Mouse (Mus musculus): ENCODE data around the gene Ubl7.

Gene Ubl7

GRCm38 (mm10) chr9:57910254-57911160 is at the start of gene Ubl7:
Gene Ubl7, plus strand, starts transcription at chr9:57910979.
- 2% methylated on average over 47 of the region's 47 CpGs for WGBS

GRCm38 (mm10) chr9:57861951-57862471 is 48.8 kb upstream of the Ubl7 start:
- 10% methylated on average over 9 of the region's 9 CpGs for WGBS

- whole genome bisulfite sequencing: 31% methylated on average over 7 of the region's 7 CpGs
Measured at GRCm38 (mm10) chr9:57866530-57866929, 44.2 kb upstream of the Ubl7 start.

- 40% methylated on average over 4 of the region's 4 CpGs for WGBS
Measured at GRCm38 (mm10) chr9:57867236-57867635, 43.5 kb upstream of the Ubl7 start.

- 53% methylated on average over 5 of the region's 5 CpGs for WGBS
Measured at GRCm38 (mm10) chr9:57867880-57868279, 42.9 kb upstream of the Ubl7 start.

- 91% methylated on average over 6 of the region's 6 CpGs for WGBS
Measured at GRCm38 (mm10) chr9:57868767-57869166, 42.0 kb upstream of the Ubl7 start.

- 64% methylated on average over 2 of the region's 2 CpGs for WGBS
Measured at GRCm38 (mm10) chr9:57870273-57870816, 40.4 kb upstream of the Ubl7 start.

- whole genome bisulfite sequencing: 80% methylated on average over 5 of the region's 5 CpGs
Measured at GRCm38 (mm10) chr9:57874134-57874533, 36.6 kb upstream of the Ubl7 start.

- 42% methylated on average over 3 of the region's 3 CpGs for WGBS
Measured at GRCm38 (mm10) chr9:57874994-57875393, 35.8 kb upstream of the Ubl7 start.

GRCm38 (mm10) chr9:57879213-57879612 is 31.6 kb upstream of the Ubl7 start:
- WGBS: 67% methylated on average over 3 of the region's 3 CpGs

GRCm38 (mm10) chr9:57880278-57880677 is 30.5 kb upstream of the Ubl7 start:
- WGBS: 34% methylated on average over 4 of the region's 4 CpGs

GRCm38 (mm10) chr9:57881781-57882180 is 29.0 kb upstream of the Ubl7 start:
- 96% methylated on average over 2 of the region's 2 CpGs for WGBS

- WGBS: 84% methylated on average over 1 of the region's 1 CpGs
Measured at GRCm38 (mm10) chr9:57883413-57883812, 27.4 kb upstream of the Ubl7 start.

- 71% methylated on average over 6 of the region's 6 CpGs for WGBS
Measured at GRCm38 (mm10) chr9:57888119-57888518, 22.7 kb upstream of the Ubl7 start.

- WGBS: 52% methylated on average over 10 of the region's 10 CpGs
Measured at GRCm38 (mm10) chr9:57900478-57900877, 10.3 kb upstream of the Ubl7 start.

GRCm38 (mm10) chr9:57901197-57901596 is 9.6 kb upstream of the Ubl7 start:
- 18% methylated on average over 9 of the region's 9 CpGs for WGBS

GRCm38 (mm10) chr9:57901601-57902000 is 9.2 kb upstream of the Ubl7 start:
- 39% methylated on average over 3 of the region's 3 CpGs for WGBS

- 42% methylated on average over 4 of the region's 4 CpGs for WGBS
Measured at GRCm38 (mm10) chr9:57902132-57902531, 8.6 kb upstream of the Ubl7 start.

- WGBS: 76% methylated on average over 8 of the region's 8 CpGs
Measured at GRCm38 (mm10) chr9:57903589-57904249, 7.1 kb upstream of the Ubl7 start.

GRCm38 (mm10) chr9:57904250-57904644 is 6.5 kb upstream of the Ubl7 start:
- 77% methylated on average over 5 of the region's 5 CpGs for WGBS

- WGBS: 78% methylated on average over 6 of the region's 6 CpGs
Measured at GRCm38 (mm10) chr9:57907206-57907605, 3.6 kb upstream of the Ubl7 start.

- WGBS: 76% methylated on average over 5 of the region's 5 CpGs
Measured at GRCm38 (mm10) chr9:57912571-57912970, 1.8 kb downstream of the Ubl7 start.
